Mouse (Mus musculus): ENCODE data around the gene Tmco5.
A peak's percentile ranks its signal among the peaks of the same experiment; 100 is the strongest.

Tmco5 gene

GRCm38 (mm10) chr2:116878391-116878790, at the start of gene Tmco5:
TSS of gene Tmco5 (plus strand) at chr2:116878691.
- no peak for DNase-seq (ENCODE audit: low read depth, low spot score)

DNA sequence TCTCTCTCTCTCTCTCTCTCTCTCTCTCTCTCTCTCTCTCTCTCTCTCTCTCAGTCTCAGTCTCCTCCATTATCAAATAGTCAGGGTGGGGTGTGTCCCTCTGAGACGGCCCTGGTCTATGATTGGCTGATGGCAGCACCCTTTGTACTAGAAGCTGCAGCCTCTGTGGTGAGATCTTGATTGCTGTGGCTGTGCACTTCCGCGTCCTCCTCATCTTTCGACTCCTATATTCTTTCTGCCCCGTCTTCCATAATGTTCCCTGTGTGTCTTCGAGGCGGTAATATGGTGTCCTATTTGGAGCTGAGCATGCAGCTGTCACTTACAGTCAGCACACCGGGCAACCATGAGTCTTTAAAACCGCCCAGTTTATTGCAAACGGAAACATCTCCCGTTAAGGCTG, 46.6 kb upstream of the Tmco5 start:
- no peak for DNase-seq (ENCODE audit: low read depth, low spot score)

DNA sequence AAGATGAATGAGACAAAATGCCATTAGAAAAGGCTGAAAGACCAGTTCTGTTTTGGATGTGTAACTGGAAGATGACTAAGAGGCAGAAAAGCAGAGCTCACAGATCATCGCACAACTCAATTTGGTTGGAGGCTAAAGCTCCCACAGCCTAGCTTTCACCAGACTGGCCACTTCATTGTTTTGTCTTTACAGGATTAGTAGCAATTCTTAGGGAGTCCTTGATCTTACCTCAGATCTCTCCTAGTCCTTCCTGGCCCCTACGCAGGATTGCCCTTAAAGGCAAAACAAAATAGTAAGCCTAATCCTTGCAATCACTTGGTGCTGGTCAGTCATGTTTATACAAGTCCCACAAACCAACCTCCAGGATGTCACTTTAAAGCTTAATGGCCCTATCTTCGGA, 40.7 kb upstream of the Tmco5 start:
- DNase-seq (ENCODE audit: low read depth, low spot score): no peak

GRCm38 (mm10) chr2:116838538-116839197, 39.8 kb upstream of the Tmco5 start:
- DNase-seq (ENCODE audit: low read depth, low spot score): no peak

DNA sequence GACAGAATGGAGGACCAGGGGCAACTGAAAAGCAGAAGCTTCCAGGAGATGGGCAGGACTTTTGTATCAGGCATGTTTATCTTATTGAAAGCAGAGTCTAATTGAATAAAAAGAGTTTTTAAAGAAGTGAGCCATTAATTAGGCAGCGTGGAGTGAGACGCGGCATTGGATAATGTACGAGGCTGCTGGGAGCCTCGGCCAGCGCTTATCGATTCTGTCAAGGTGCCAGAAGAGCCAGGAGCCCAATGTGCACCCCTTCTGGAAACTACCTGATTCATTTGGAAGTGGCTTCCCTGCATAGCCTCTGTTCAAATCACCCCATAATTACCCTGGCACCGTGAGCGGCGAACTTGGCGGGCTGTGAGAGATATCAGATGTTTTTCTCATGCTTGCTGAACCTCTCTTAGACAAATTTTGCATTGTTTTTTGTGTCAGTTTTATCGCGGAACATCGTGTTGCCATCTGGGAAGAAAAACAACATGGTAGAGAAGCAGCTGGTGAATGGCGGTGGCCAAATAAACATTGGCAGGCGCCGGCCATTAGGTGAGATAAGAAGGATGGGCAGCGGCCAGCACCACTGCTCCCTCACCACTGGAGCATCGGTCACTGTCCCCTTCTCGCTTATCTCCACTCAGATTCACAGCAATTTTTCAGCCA, 28.4 kb upstream of the Tmco5 start:
- no peak for DNase-seq (ENCODE audit: low read depth, low spot score)

DNA sequence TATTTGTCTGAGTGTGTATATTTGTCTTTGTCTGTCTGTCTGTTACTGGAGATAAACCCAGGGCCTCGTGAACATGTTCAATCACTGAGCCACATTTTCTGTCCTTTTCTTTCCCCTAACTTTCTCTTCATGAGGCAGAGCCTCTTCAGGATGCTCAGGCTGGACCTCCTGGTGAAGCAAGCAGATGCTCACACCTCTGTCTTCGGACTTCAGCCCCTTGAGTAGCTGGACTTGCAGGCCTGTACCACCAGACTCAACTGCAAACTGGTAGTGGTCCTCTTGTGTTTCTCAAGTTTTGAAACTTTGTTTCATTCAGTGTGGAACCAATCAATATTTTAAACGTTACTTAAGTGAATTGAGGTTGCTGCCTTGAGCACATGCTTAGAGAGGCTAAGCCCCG, 27.1 kb upstream of the Tmco5 start:
- DNase-seq (ENCODE audit: low read depth, low spot score): no peak

GRCm38 (mm10) chr2:116852249-116852648, 26.2 kb upstream of the Tmco5 start:
- DNase-seq (ENCODE audit: low read depth, low spot score): no peak

DNA sequence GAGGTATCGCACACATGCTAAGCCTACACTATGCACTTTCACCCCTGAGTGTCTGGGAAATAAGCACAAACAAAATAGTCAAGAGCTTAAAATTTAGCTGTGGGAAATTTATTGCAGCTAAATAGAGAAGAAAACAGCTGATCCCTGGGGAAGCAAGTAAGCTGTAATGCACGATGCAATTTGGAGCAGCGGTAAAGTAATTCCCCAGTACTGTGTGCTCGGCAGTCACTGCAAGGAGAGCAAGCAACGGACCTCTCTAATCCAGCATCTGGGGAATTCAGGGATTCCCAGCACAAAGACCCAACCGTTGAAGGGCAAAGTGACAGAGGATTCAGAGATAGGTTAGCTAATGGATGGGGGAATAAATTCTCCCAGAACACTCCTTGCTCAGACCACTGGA, 19.8 kb upstream of the Tmco5 start:
- no peak for DNase-seq (ENCODE audit: low read depth, low spot score)

GRCm38 (mm10) chr2:116876955-116877615, 1.4 kb upstream of the Tmco5 start:
- DNase-seq (ENCODE audit: low read depth, low spot score): no peak

- DNase-seq (ENCODE audit: low read depth, low spot score): no peak
Measured at GRCm38 (mm10) chr2:116879730-116880129, 1.2 kb downstream of the Tmco5 start.

- no peak for DNase-seq (ENCODE audit: low read depth, low spot score)
Measured at GRCm38 (mm10) chr2:116893316-116893987, 15.0 kb downstream of the Tmco5 start.

GRCm38 (mm10) chr2:116893988-116894363, 15.5 kb downstream of the Tmco5 start:
- DNase-seq (ENCODE audit: low read depth, low spot score): peak; percentile 45

- peak; percentile 45 for DNase-seq (ENCODE audit: low read depth, low spot score)
Measured at GRCm38 (mm10) chr2:116899615-116900272, 21.3 kb downstream of the Tmco5 start.

GRCm38 (mm10) chr2:116900273-116900843, 21.9 kb downstream of the Tmco5 start:
- peak; percentile 18 for DNase-seq (ENCODE audit: low read depth, low spot score)

GRCm38 (mm10) chr2:116908268-116908667, 29.8 kb downstream of the Tmco5 start:
- DNase-seq (ENCODE audit: low read depth, low spot score): no peak

GRCm38 (mm10) chr2:116912334-116913070, 34.0 kb downstream of the Tmco5 start:
- no peak for DNase-seq (ENCODE audit: low read depth, low spot score)

GRCm38 (mm10) chr2:116913677-116914405, 35.4 kb downstream of the Tmco5 start:
- DNase-seq (ENCODE audit: low read depth, low spot score): no peak

DNA sequence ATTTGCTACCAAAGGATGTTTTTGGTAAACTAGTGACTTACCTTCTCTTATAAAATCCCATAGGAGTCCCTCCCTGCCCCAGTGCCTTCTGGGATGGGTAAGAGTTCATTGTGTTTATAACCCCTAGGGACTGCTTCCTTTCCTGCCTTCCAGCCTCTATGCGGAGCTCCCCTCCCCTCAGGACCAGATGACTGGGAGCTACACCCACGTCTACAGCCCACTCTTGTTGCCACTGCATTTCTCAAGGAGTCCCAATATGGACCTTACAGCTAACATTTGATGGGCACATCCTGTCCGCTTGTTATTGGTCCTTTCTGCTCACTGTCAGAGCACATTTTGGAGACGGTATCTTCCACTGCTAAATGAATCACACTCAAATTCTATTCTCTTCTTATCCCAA, 36.1 kb downstream of the Tmco5 start:
- no peak for DNase-seq (ENCODE audit: low read depth, low spot score)

DNA sequence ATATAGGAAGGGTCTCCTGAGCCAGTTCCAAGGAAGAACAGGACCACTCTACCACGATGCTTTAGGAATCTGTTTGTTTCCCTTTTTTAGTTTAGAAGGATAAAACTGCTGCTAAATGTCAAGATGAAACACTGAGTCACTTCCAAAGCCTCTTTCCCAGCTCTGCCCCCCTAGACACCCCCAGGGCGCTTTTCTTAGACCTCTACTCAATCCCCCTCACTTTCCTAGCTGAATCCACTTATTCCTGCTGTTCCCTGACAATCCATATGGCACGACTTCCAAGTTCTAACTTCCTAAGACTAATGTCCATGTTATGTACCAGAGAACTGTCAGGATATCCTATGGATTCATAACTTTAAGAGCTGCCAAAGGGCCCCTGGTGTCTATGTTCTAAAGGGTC, 40.1 kb downstream of the Tmco5 start:
- no peak for DNase-seq (ENCODE audit: low read depth, low spot score)

Data from brain, embryonic 18.5 days (tissue).